Mouse (Mus musculus) intestine, postnatal 0 days (tissue): ENCODE measurements around the gene Crabp2. TPM values are rescaled to one million over a fixed set of nuclear protein-coding genes. Genes with fewer than 3 reads are reported as not detected.
A peak's percentile ranks its signal among the peaks of the same experiment; 100 is the strongest.

Experiments used
- ATAC-seq: fragments of 200-750 bp; cut with Nextera tagmentation; 2 replicates; pipeline ENCODE4 v1.8.0; 2017; ENCODE audit warnings: mild to moderate bottlenecking, moderate TSS enrichment, moderate library complexity
- H3K27ac ChIP-seq: fragments of 300-500 bp; sonication (generic); 2 replicates; pipeline ENCODE4 v1.5.1; 2014; ENCODE audit warnings: mild to moderate bottlenecking, low read depth, low read length, moderate library complexity
- H3K27me3 ChIP-seq: fragments of 300-500 bp; sonication (generic); replicated peaks from 2 replicates; pipeline ENCODE4 v1.6.1; 2014; ENCODE audit warnings: low read length, mixed read lengths; ENCODE audit not compliant: control insufficient read depth, insufficient read depth
- H3K36me3 ChIP-seq: fragments of 300-500 bp; sonication (generic); 2 replicates; pipeline ENCODE4 v1.6.1; 2014; ENCODE audit warnings: mild to moderate bottlenecking, moderate library complexity; ENCODE audit not compliant: control insufficient read depth, insufficient read depth
- H3K4me1 ChIP-seq: fragments of 300-500 bp; sonication (generic); replicated peaks from 2 replicates; pipeline ENCODE4 v1.6.1; 2014; ENCODE audit warnings: antibody characterized with exemption, low read length, mixed read lengths; ENCODE audit not compliant: control insufficient read depth, insufficient read depth
- H3K4me2 ChIP-seq: fragments of 300-500 bp; sonication (generic); replicated peaks from 2 replicates; pipeline ENCODE4 v1.6.1; 2014; ENCODE audit warnings: low read depth, mild to moderate bottlenecking, moderate library complexity
- H3K4me3 ChIP-seq: fragments of 300-500 bp; sonication (generic); 2 replicates; pipeline ENCODE4 v1.5.1; 2014; ENCODE audit warnings: low read depth, low read length
- H3K9ac ChIP-seq: fragments of 300-500 bp; sonication (generic); 2 replicates; pipeline ENCODE4 v1.6.1; 2014; ENCODE audit warnings: mild to moderate bottlenecking, low read depth, low read length
- H3K9me3 ChIP-seq: fragments of 300-500 bp; sonication (generic); 2 replicates; pipeline ENCODE4 v1.6.1; 2016; ENCODE audit warnings: mixed run types; ENCODE audit not compliant: control insufficient read depth
- CTCF ChIP-seq: sonication (generic); IDR thresholded peaks from 2 replicates; pipeline ENCODE4 v1.5.1; 2016; ENCODE audit warnings: low read depth, mild to moderate bottlenecking, control low read depth, antibody characterized with exemption, moderate library complexity
- WGBS: fragments of 180-500 bp; shearing (Covaris S2); extraction: QIAGEN DNeasy Blood & Tissue Kit; methylation state at CpG from one replicate; pipeline ENCODE4 v1.1.7; 2014; 5-methylcytosine and 5-hydroxymethylcytosine counted together
- polyA plus RNA-seq: library from polyadenylated mRNA; unstranded; fragments of >200 nt; fragmentation: Nextera tagmentation; extraction: Ambion mirVana; gene quantifications from 2 replicates; pipeline ENCODE4 v1.2.1, GENCODE M21; 2015

Crabp2 gene
- polyA plus RNA-seq, 1 experiment from 2014 or later, result 1.9 TPM

- ATAC-seq, result no peak
- Histone ChIP-seq H3K9ac (no peak overlapping the region), H3K4me3 (no peak overlapping the region), H3K4me2 (no peak overlapping the region), H3K27ac (no peak overlapping the region), H3K36me3 (no peaks in the 10 kb centered on the region), H3K27me3 (peaks cover 48% of the 10 kb centered on the region), H3K4me1 (peaks cover 13% of the 10 kb centered on the region; the same call in 1 of the 2 replicates), H3K9me3 (no peaks in the 10 kb centered on the region)
- no peak for TF ChIP-seq CTCF
- WGBS, result 38% methylated on average over 10 of the region's 10 CpGs
Measured at GRCm38 (mm10) chr3:87989935-87990334, 41.5 kb downstream of the Crabp2 start.

DNA sequence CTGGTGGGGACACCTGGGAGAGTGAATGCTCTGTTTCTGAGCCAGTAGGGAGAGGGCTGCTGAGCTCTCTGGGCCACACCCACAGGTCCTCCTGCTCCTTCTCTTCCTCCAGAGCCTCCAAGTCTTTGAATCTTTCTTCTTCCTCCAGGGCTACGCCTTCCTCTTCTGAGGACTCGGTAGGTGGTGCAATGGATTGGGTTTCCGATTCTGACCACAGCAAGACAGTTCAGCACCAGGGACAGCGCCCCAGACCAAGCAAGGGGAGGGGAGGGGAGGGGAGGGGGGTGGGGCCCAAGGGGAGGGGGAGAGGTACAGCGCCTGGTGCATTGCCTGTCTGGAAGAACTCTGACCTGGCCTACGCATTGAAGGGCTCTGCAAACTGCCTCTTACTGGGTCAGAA lies 45.0 kb downstream of the Crabp2 start:
- no peak overlapping the region for H3K27ac ChIP-seq
- no peaks in the 10 kb centered on the region for H3K9me3 ChIP-seq
- 3% methylated on average over 6 of the region's 6 CpGs for WGBS
- H3K36me3 ChIP-seq, result no peaks in the 10 kb centered on the region
- no peak for TF ChIP-seq CTCF
- no peak overlapping the region for H3K4me3 ChIP-seq
- no peak overlapping the region for H3K9ac ChIP-seq
- H3K27me3 ChIP-seq, result peaks cover 76% of the 10 kb centered on the region
- no peak for ATAC-seq
- H3K4me1 ChIP-seq, result peaks cover 4% of the 10 kb centered on the region; the same call in 1 of the 2 replicates
- no peak overlapping the region for H3K4me2 ChIP-seq

DNA sequence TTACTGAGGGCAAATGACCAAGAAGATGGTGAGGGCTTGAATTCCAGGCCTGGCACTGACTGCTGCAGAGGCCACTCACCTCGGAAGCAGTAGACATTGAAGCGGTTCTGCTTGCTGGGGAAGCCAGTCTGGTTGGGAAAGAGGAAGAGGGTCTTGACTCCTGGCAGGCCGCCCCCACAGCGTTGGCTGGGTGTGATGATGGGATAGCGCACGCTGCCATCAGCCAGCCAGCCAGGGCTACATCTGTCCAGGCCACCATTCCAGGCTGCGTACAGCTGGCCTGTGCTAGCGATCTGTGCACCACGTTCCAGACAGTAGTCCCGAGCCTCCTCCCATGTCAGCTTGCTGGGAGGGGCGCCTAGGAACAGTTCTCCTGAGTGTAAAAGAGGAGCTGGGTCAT lies 46.9 kb downstream of the Crabp2 start:
- WGBS, result 33% methylated on average over 11 of the region's 11 CpGs
- Histone ChIP-seq H3K36me3 (no peaks in the 10 kb centered on the region), H3K27ac (no peak overlapping the region), H3K4me3 (no peak overlapping the region), H3K4me2 (no peak overlapping the region), H3K4me1 (peaks cover 4% of the 10 kb centered on the region; the same call in 1 of the 2 replicates), H3K27me3 (peaks cover 82% of the 10 kb centered on the region), H3K9ac (no peak overlapping the region), H3K9me3 (no peaks in the 10 kb centered on the region)
- no peak for TF ChIP-seq CTCF
- no peak for ATAC-seq

DNA sequence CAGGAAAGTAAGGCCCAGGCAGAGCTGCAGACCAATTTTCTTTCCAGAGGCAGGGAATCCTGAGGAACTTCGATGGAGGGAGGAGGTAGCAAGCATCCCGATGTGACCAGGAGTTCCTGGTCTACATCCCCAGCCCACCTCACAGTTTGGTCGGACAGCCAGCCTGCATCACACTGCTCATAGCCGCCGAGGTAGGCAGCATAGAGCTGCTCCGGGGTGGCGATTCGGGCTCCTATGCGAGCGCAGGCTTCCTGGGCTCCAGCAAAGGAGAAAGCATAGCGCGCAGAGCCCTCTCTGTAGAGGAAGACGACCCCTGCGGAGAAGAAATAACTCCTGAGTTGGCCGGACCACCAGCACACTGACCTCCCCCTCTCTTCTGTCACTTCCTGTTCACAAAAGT lies 47.9 kb downstream of the Crabp2 start:
- no peak overlapping the region for H3K9ac ChIP-seq
- no peak overlapping the region for H3K4me3 ChIP-seq
- H3K9me3 ChIP-seq, result no peaks in the 10 kb centered on the region
- peaks cover 86% of the 10 kb centered on the region for H3K27me3 ChIP-seq
- no peak overlapping the region for H3K27ac ChIP-seq
- no peaks in the 10 kb centered on the region for H3K36me3 ChIP-seq
- WGBS, result 3% methylated on average over 15 of the region's 15 CpGs
- H3K4me2 ChIP-seq, result no peak overlapping the region; the same call in 1 of the 2 replicates
- H3K4me1 ChIP-seq, result peaks cover 4% of the 10 kb centered on the region; the same call in 1 of the 2 replicates
- no peak for TF ChIP-seq CTCF
- no peak for ATAC-seq

- Histone ChIP-seq H3K9ac (no peak overlapping the region), H3K4me1 (peaks cover 4% of the 10 kb centered on the region; the same call in 1 of the 2 replicates), H3K4me3 (peak overlapping the region; percentile 35), H3K36me3 (no peaks in the 10 kb centered on the region), H3K4me2 (peak overlapping the region; percentile 59), H3K9me3 (no peaks in the 10 kb centered on the region), H3K27ac (no peak overlapping the region), H3K27me3 (peaks cover 93% of the 10 kb centered on the region)
- ATAC-seq, result 0 out of 2 replicates have a peak, but pooled peaks have one; percentile 14
- TF ChIP-seq CTCF, result no peak
- 2% methylated on average over 49 of the region's 49 CpGs for WGBS
Measured at GRCm38 (mm10) chr3:87996971-87997614, 48.6 kb downstream of the Crabp2 start.

GRCm38 (mm10) chr3:87998747-87999146 lies 50.3 kb downstream of the Crabp2 start:
- Histone ChIP-seq H3K4me1 (peaks cover 4% of the 10 kb centered on the region; the same call in 1 of the 2 replicates), H3K9ac (no peak overlapping the region), H3K27ac (no peak overlapping the region), H3K4me2 (no peak overlapping the region), H3K4me3 (no peak overlapping the region), H3K9me3 (no peaks in the 10 kb centered on the region), H3K27me3 (peaks cover 89% of the 10 kb centered on the region), H3K36me3 (no peaks in the 10 kb centered on the region)
- TF ChIP-seq CTCF, result no peak
- no peak for ATAC-seq
- 8% methylated on average over 7 of the region's 7 CpGs for WGBS
